Mouse (Mus musculus) limb, embryonic 12.5 days (tissue): ENCODE data around the gene Scg2. TPM values are rescaled to one million over a fixed set of nuclear protein-coding genes. Genes with fewer than 3 reads are reported as not detected.

Experiments used
- ATAC-seq: fragments of 200-750 bp; cut with Nextera tagmentation; 2 replicates; pipeline ENCODE4 v1.8.0; 2017; ENCODE audit warnings: low read depth, moderate TSS enrichment; ENCODE audit not compliant: insufficient number of reproducible peaks, insufficient read depth, low FRiP score, low TSS enrichment
- H3K27ac ChIP-seq: fragments of 300-500 bp; sonication (generic); 2 replicates; pipeline ENCODE4 v1.5.1; 2016; ENCODE audit warnings: mild to moderate bottlenecking, moderate library complexity
- H3K27me3 ChIP-seq: fragments of 300-500 bp; sonication (generic); 2 replicates; pipeline ENCODE4 v1.6.1; 2016; ENCODE audit warnings: mild to moderate bottlenecking, moderate library complexity
- H3K36me3 ChIP-seq: fragments of 300-500 bp; sonication (generic); 2 replicates; pipeline ENCODE4 v1.6.1; 2016; ENCODE audit warnings: mild to moderate bottlenecking, moderate library complexity
- H3K4me1 ChIP-seq: fragments of 300-500 bp; sonication (generic); replicated peaks from 2 replicates; pipeline ENCODE4 v1.6.1; 2016
- H3K4me2 ChIP-seq: fragments of 300-500 bp; sonication (generic); 2 replicates; pipeline ENCODE4 v1.6.1; 2016; ENCODE audit warnings: mild to moderate bottlenecking, moderate library complexity
- H3K4me3 ChIP-seq: fragments of 300-500 bp; sonication (generic); replicated peaks from 2 replicates; pipeline ENCODE4 v1.5.1; 2016; ENCODE audit warnings: mild to moderate bottlenecking
- H3K9ac ChIP-seq: fragments of 300-500 bp; sonication (generic); replicated peaks from 2 replicates; pipeline ENCODE4 v1.6.1; 2016; ENCODE audit warnings: mild to moderate bottlenecking, moderate library complexity
- H3K9me3 ChIP-seq: fragments of 300-500 bp; sonication (generic); 2 replicates; pipeline ENCODE4 v1.6.1; 2016; ENCODE audit warnings: mild to moderate bottlenecking, moderate library complexity
- WGBS: fragments of 180-500 bp; shearing (Covaris S2); methylation state at CpG from one replicate; pipeline ENCODE4 v1.1.7; 2016; 5-methylcytosine and 5-hydroxymethylcytosine counted together
- polyA plus RNA-seq: library from polyadenylated mRNA; unstranded; fragments of >200 nt; fragmentation: Nextera tagmentation; extraction: Ambion mirVana; gene quantifications from 2 replicates; pipeline ENCODE4 v1.2.1, GENCODE M21; 2016

Gene Scg2
- polyA plus RNA-seq, result 0.15 and 0.22 TPM in 2 replicates

DNA sequence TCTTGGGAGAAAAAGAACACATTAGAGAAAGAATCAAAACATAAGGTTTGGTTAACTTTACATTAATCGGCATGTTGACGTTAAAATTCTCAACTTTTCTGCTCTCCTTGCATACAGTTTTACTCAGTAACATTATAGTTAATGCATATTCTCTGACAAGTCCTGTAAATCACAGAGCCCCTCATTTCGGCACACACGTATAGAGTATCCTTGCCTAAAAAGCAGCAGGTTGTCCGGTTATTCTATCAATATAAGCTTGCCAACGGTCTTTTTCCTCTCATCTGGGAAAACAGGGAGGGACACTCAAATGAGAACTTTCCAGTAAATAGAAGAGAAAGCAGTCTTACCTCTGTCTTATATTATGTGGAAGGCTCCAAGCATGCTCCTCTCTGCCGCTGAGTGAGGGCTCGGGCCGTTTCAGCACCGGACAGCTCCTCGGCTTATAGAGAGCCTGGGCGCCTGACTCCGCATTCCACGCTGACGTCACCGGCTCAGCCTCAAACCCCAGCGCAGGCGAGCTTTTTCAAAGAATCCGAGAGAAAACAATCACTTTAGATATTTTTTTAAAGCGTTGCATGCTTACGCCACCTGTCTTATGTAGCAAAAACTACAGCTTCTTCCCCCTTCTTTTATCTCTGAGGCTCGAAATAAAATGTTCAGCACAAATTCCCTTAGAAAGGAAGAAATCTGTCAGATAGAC lies at the start of gene Scg2:
Gene Scg2, minus strand, starts transcription at position 512 of the 700 bp plus-strand sequence.
- Histone ChIP-seq H3K36me3 (no peaks in the 10 kb centered on the region), H3K4me1 (no peaks in the 10 kb centered on the region), H3K27ac (no peak within 1 kb of the TSS), H3K9me3 (no peaks in the 10 kb centered on the region), H3K4me3 (no peak within 1 kb of the TSS), H3K9ac (no peak within 1 kb of the TSS), H3K4me2 (no peak within 1 kb of the TSS), H3K27me3 (no peaks in the 10 kb centered on the region)
- peak; percentile 91; the same call in 1 of the 2 replicates for ATAC-seq
- WGBS, result 16% methylated on average over 22 of the region's 22 CpGs

DNA sequence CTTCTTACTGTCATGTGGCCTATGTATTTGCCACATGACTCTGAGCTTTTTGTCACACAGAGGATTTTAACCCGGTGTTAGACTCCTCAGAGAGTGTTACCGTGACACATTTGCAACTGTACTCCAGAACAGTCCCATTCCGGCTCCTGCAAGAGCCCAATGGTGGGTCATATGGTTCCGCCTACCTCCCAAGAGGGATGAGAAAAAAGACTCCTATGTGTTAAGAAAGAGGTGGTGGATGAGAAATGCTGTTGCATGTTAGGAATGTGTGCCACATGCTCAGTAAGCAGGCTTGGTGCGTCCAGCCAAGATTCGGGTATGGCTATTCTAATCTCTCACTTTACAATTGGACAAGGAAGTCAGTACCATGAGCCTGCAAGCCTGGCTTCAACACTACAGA lies 45.6 kb upstream of the Scg2 start:
- WGBS, result 86% methylated on average over 6 of the region's 6 CpGs
- no peaks in the 10 kb centered on the region for H3K4me1 ChIP-seq

DNA sequence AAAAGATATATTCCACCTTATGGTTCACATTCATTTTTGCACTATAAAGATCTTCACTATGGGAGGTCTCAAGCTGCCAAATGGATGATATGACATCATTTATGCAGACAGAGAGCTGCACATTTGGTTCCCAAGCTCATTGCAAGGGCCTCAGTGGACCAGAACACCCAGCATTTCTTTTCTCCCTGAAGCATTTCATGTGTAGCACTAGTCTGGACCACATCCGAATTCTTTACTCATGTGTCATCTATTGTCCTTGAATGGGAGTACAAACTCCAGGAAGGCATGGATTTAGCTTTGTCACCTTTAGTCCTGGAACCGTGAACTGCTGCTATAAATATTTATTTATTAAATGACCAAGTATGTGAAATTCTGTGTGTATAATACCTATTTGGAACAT lies 30.9 kb upstream of the Scg2 start:
- no peak for ATAC-seq
- Histone ChIP-seq H3K4me3 (no peak overlapping the region), H3K27ac (no peak overlapping the region), H3K9me3 (no peaks in the 10 kb centered on the region), H3K9ac (no peak overlapping the region), H3K4me2 (no peak overlapping the region), H3K4me1 (no peaks in the 10 kb centered on the region), H3K27me3 (no peaks in the 10 kb centered on the region), H3K36me3 (no peaks in the 10 kb centered on the region)
- 90% methylated on average over 2 of the region's 2 CpGs for WGBS

More for the DNA sequence above, 45.6 kb upstream of the Scg2 start:
- H3K4me3 ChIP-seq, result no peak overlapping the region
- no peaks in the 10 kb centered on the region for H3K9me3 ChIP-seq
- no peak overlapping the region for H3K27ac ChIP-seq
- no peaks in the 10 kb centered on the region for H3K27me3 ChIP-seq
- H3K36me3 ChIP-seq, result no peaks in the 10 kb centered on the region
- no peak for ATAC-seq
- H3K4me2 ChIP-seq, result no peak overlapping the region
- no peak overlapping the region for H3K9ac ChIP-seq

DNA sequence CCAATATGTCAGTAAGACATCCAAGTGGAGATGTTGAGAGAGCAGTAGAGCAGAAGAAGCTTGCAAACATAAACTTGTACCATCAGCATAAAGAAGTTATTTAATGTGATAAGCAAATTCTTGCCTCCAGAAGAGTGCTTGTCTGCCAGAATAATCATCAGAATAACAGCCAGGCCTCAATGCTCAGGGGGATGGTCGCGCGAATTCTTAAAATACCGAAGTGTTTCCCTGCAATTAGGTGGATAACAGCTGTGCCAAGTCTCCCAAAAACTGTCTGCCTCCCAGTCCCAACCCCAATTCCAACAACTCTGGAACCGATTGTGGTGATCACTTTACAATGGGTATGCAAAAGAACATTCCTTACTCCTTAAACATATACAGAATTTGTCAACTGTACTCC lies 30.0 kb upstream of the Scg2 start:
- H3K9ac ChIP-seq, result no peak overlapping the region
- H3K36me3 ChIP-seq, result no peaks in the 10 kb centered on the region
- 82% methylated on average over 5 of the region's 5 CpGs for WGBS
- no peaks in the 10 kb centered on the region for H3K9me3 ChIP-seq
- no peak overlapping the region for H3K4me2 ChIP-seq
- H3K27me3 ChIP-seq, result no peaks in the 10 kb centered on the region
- H3K4me3 ChIP-seq, result no peak overlapping the region
- no peak for ATAC-seq
- no peak overlapping the region for H3K27ac ChIP-seq
- H3K4me1 ChIP-seq, result no peaks in the 10 kb centered on the region

DNA sequence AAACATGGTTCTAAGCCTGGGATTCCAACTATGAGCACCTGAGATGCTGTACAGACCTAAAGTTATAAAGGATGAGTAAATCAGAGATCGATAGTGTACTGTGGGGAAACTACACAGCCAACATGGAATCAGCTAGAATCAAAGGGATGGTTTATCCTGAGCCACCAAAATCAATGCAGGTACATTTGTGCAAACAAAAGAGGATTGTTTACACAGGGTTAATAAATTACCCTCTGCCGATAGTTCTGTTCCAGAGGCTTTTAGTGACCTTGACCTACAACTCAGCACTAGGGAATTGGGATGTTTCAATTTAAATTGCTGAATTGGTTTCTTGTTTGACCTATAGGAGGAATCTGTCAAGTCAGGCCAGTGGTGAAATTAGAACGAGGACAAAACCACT lies 26.7 kb upstream of the Scg2 start:
- ATAC-seq, result no peak
- Histone ChIP-seq H3K27me3 (no peaks in the 10 kb centered on the region), H3K9me3 (no peaks in the 10 kb centered on the region), H3K27ac (no peak overlapping the region), H3K4me1 (no peaks in the 10 kb centered on the region), H3K36me3 (no peaks in the 10 kb centered on the region), H3K4me3 (no peak overlapping the region), H3K9ac (no peak overlapping the region), H3K4me2 (no peak overlapping the region)
- 72% methylated on average over 3 of the region's 3 CpGs for WGBS

DNA sequence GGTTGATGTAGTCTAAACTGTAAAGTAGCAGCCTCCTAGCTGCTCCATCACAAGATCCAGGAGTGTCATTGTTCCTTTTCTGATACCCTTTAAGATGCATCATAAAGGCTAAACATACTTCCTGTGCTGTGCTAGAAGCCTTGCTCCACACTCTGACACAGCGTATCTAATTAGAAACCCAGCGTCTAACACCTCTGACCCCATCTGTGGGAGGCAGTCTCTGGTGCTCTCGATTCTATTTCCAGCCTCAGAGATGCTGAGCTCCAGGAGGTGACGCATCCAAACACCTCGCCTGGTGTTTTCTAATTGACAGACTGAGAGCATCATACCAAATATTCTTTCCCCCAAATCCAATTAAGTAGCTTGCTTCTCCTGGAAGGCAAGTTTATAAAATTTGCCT lies 18.6 kb upstream of the Scg2 start:
- H3K9me3 ChIP-seq, result no peaks in the 10 kb centered on the region
- H3K27ac ChIP-seq, result no peak overlapping the region
- no peak for ATAC-seq
- H3K4me2 ChIP-seq, result no peak overlapping the region
- 35% methylated on average over 5 of the region's 5 CpGs for WGBS
- no peaks in the 10 kb centered on the region for H3K36me3 ChIP-seq
- H3K27me3 ChIP-seq, result no peaks in the 10 kb centered on the region
- H3K4me3 ChIP-seq, result no peak overlapping the region
- H3K9ac ChIP-seq, result no peak overlapping the region
- H3K4me1 ChIP-seq, result no peaks in the 10 kb centered on the region

DNA sequence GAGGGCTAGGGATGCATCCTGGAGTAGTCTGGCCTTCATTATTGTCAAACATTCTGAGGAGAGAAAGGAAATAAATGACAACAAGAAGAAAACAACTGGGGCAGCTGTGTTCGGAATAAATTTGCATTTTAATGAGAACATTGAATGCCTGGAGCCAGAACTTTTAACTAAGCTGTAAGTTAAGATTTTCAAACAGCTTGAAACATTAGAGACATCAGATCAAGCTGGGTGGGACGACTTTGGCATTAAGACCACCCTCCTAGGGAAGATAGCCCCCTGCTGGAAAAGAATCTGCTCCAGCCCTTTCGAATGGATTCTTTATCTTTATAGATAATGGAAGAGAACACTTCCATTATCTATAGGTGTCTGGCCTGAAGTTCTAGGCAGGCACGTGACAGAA lies 14.2 kb upstream of the Scg2 start:
- Histone ChIP-seq H3K4me1 (no peaks in the 10 kb centered on the region), H3K9me3 (no peaks in the 10 kb centered on the region), H3K36me3 (no peaks in the 10 kb centered on the region), H3K4me3 (no peak overlapping the region), H3K9ac (no peak overlapping the region), H3K4me2 (no peak overlapping the region), H3K27ac (no peak overlapping the region), H3K27me3 (peaks cover 15% of the 10 kb centered on the region; the same call in 1 of the 2 replicates)
- 34% methylated on average over 4 of the region's 4 CpGs for WGBS
- no peak for ATAC-seq

DNA sequence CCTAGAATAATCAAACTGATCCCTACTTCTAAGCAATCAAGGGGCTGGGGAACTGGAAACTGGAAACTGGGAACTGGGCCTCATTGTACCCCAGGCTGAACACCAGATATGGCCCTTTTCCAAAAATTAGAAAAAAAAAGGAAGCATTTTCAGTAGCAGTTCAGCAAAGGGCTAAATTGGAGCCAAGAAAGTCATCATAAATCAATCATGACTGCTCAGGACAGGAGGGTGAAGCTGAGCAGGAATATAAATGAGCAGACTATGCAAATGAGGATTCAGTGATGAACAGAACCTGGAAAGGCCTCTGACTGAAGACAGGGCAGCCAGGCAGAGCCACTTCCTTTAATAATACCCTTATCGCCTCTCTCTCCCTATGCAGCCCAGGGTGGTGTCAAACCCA lies 12.4 kb upstream of the Scg2 start:
- H3K27me3 ChIP-seq, result peaks cover 15% of the 10 kb centered on the region; the same call in 1 of the 2 replicates
- H3K9ac ChIP-seq, result no peak overlapping the region
- H3K36me3 ChIP-seq, result no peaks in the 10 kb centered on the region
- H3K9me3 ChIP-seq, result no peaks in the 10 kb centered on the region
- no peaks in the 10 kb centered on the region for H3K4me1 ChIP-seq
- no peak for ATAC-seq
- H3K4me2 ChIP-seq, result no peak overlapping the region
- 79% methylated on average over 1 of the region's 1 CpGs for WGBS
- H3K27ac ChIP-seq, result no peak overlapping the region
- H3K4me3 ChIP-seq, result no peak overlapping the region

DNA sequence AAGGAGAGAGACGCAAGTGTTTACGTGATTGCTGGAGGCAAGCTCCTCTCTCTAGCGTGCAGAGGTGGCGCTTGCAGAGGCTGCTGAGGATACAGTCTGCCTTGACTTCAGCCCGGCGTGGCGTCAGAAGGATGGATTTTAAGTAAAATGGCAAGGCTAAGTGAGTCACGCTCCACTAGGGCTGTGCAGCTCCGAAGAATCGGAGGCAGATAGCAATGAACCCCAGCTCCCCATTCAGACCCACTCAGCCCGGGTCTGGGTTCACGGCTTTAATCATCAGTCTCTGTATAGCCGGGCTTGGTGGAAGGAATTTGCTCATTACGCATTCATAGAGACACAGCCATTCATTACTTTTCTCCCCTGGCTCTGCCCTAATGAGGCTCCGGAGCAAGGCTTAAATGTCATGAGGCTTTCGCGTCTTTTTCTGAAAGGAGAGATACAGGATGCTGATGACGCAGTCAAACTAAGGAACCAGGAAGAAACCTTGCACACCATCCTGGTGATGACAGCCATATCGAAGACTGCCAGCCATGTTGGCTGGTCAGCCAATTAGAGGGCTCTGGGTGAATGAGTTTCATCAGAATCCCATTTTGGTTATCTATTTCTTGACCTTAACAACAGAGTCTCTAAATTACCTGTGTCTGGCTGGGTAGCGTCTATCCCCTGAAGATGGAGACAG lies 10.6 kb upstream of the Scg2 start:
- Histone ChIP-seq H3K4me3 (no peak overlapping the region), H3K4me1 (no peaks in the 10 kb centered on the region), H3K27ac (no peak overlapping the region), H3K9me3 (no peaks in the 10 kb centered on the region), H3K27me3 (peaks cover 15% of the 10 kb centered on the region; the same call in 1 of the 2 replicates), H3K4me2 (peak overlapping the region; percentile 37), H3K36me3 (no peaks in the 10 kb centered on the region), H3K9ac (no peak overlapping the region)
- 24% methylated on average over 20 of the region's 20 CpGs for WGBS
- no peak for ATAC-seq

DNA sequence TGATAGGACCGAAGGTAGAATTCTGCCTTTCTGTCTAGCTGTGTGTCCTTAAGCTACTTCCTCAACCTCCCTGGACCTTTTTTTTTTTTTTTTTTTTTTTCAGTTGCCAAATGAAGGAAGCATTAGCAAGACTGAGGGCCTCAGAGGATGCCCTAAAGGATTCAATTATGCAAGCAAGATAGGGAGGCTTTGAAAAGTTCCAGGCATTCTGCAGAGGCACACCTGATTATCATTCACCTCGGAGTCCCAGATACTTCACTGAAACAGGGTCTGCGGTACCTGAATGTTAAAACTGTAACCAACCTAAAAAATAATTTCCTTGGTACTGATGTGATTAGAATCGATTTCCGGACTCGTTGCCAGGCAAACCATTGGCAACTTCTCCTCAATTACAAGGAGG lies 10.0 kb upstream of the Scg2 start:
- no peak for ATAC-seq
- no peak overlapping the region for H3K9ac ChIP-seq
- H3K27me3 ChIP-seq, result peaks cover 15% of the 10 kb centered on the region; the same call in 1 of the 2 replicates
- H3K27ac ChIP-seq, result no peak overlapping the region
- 27% methylated on average over 6 of the region's 6 CpGs for WGBS
- H3K9me3 ChIP-seq, result no peaks in the 10 kb centered on the region
- H3K4me3 ChIP-seq, result no peak overlapping the region
- H3K4me2 ChIP-seq, result peak overlapping the region; percentile 37
- no peaks in the 10 kb centered on the region for H3K36me3 ChIP-seq
- no peaks in the 10 kb centered on the region for H3K4me1 ChIP-seq

DNA sequence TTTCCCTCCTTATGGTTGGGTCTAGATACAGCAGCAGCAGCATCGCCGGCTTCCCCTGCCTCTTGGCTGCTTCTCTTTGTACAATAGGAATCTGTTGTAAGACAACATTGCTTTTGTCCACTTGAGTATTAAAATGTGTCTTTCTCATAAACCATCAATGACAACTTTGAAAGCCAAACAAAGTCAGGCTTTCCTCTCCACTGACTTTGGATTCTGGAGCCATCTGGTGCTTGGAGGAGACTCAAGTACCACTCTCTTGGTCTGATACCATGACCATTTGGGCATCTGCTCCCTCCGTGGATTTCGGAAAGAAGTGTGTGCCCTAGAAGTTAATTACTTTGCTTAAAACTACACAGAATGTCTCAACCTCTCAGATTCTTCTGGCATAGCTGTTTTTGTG lies 5.7 kb upstream of the Scg2 start:
- Histone ChIP-seq H3K27me3 (peaks cover 8% of the 10 kb centered on the region; the same call in 1 of the 2 replicates), H3K4me2 (no peak overlapping the region), H3K4me3 (no peak overlapping the region), H3K27ac (no peak overlapping the region), H3K9ac (no peak overlapping the region), H3K4me1 (no peaks in the 10 kb centered on the region), H3K36me3 (no peaks in the 10 kb centered on the region), H3K9me3 (no peaks in the 10 kb centered on the region)
- WGBS, result 91% methylated on average over 4 of the region's 4 CpGs
- no peak for ATAC-seq
